Mouse (Mus musculus) adrenal gland, postnatal 36 days (tissue): ENCODE measurements around the gene S1pr2. TPM values are rescaled to one million over a fixed set of nuclear protein-coding genes. Genes with fewer than 3 reads are reported as not detected.
A peak's percentile ranks its signal among the peaks of the same experiment; 100 is the strongest.

Experiments
- DNase-seq, 2 experiments: peaks; one replicate each; pipeline ENCODE4 v3.0.0; 2021; ENCODE audit warnings: mixed read lengths in 1 of 2
- total RNA-seq, 2 experiments: library from RNA; stranded (reverse); gene quantifications; 2 replicates each; pipeline ENCODE4 v1.2.3; 2021

Gene S1pr2
- total RNA-seq, 2 experiments from 2014 or later = 16.5 to 19.2 TPM

- no peak for DNase-seq
Measured at GRCm38 (mm10) chr9:21001651-21002200, 25.1 kb upstream of the S1pr2 start.

GRCm38 (mm10) chr9:21000811-21001210 lies 24.2 kb upstream of the S1pr2 start:
- peak in 1 of 2 experiments; percentile 53 for DNase-seq

GRCm38 (mm10) chr9:20998337-20998736 lies 21.8 kb upstream of the S1pr2 start:
- peak in 1 of 2 experiments; percentile 34 for DNase-seq

GRCm38 (mm10) chr9:20997065-20997464 lies 20.5 kb upstream of the S1pr2 start:
- no peak for DNase-seq

- DNase-seq = no peak
Measured at GRCm38 (mm10) chr9:20995069-20995468, 18.5 kb upstream of the S1pr2 start.

- DNase-seq = no peak
Measured at GRCm38 (mm10) chr9:20993165-20993898, 16.8 kb upstream of the S1pr2 start.

- DNase-seq = no peak
Measured at GRCm38 (mm10) chr9:20991587-20991986, 15.0 kb upstream of the S1pr2 start.

GRCm38 (mm10) chr9:20990861-20991260 lies 14.3 kb upstream of the S1pr2 start:
- DNase-seq = peak in 1 of 2 experiments; percentile 32

- DNase-seq = no peak
Measured at GRCm38 (mm10) chr9:20987953-20988352, 11.4 kb upstream of the S1pr2 start.

GRCm38 (mm10) chr9:20986952-20987686 lies 10.5 kb upstream of the S1pr2 start:
- no peak for DNase-seq

- no peak for DNase-seq
Measured at GRCm38 (mm10) chr9:20983169-20983568, 6.6 kb upstream of the S1pr2 start.

GRCm38 (mm10) chr9:20982171-20982570 lies 5.6 kb upstream of the S1pr2 start:
- DNase-seq = no peak

- DNase-seq = no peak
Measured at GRCm38 (mm10) chr9:20979769-20980168, 3.2 kb upstream of the S1pr2 start.

- peak in 1 of 2 experiments; percentile 39 for DNase-seq
Measured at GRCm38 (mm10) chr9:20979181-20979580, 2.6 kb upstream of the S1pr2 start.

GRCm38 (mm10) chr9:20978409-20979095 lies 2.0 kb upstream of the S1pr2 start:
- DNase-seq = no peak

- no peak for DNase-seq
Measured at GRCm38 (mm10) chr9:20976961-20977689, 544 bp upstream of the S1pr2 start.

- DNase-seq = peak; percentile 54 to 69
Measured at GRCm38 (mm10) chr9:20975431-20976215, 958 bp downstream of the S1pr2 start.

GRCm38 (mm10) chr9:20973682-20974075 lies 2.9 kb downstream of the S1pr2 start:
- no peak for DNase-seq

- DNase-seq = no peak
Measured at GRCm38 (mm10) chr9:20973001-20973681, 3.4 kb downstream of the S1pr2 start.
